In the genomic region with DNA sequence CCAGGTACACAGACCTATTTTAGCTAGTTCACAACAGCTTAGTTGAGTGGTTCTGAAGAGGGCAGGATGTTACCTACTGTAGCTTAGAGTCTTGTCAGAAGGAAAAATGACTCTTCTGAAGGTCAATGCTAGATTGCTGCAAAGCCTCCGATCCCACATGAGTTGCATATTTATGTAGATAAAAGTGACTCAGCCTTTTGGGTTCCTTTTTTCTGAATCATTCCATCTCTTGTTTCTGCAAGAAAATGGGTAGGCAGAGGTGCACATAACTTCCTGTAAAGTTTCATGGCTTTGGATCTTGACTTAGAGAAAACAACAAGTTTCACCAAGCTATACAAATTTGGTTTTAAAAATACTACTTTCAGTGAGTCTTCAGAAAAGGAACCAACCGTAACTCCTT, we compare ENCODE assay signal across 11 mouse cellular contexts.
"Had no signal": no experiment of that assay in that cellular context is flagged by ENCODE, and none has a peak within 500 bp of the region (broad histone marks: within the 10 kb centered on the region; RNA-seq: fewer than 3 reads in every experiment).

No protein-coding gene starts in this region.

- H3K4me2 ChIP-seq: limb, embryonic 15.5 days; liver, embryonic 12.5 days; lung, embryonic 15.5 days; neural tube, embryonic 12.5 days had no signal

- H3K4me1 ChIP-seq: limb, embryonic 15.5 days; liver, embryonic 12.5 days; lung, embryonic 15.5 days; midbrain, embryonic 10.5 days; neural tube, embryonic 12.5 days had no signal

- H3K27me3 ChIP-seq: limb, embryonic 15.5 days; liver, embryonic 12.5 days; lung, embryonic 15.5 days; neural tube, embryonic 12.5 days had no signal

- ATAC-seq: liver, embryonic 12.5 days had no signal

- H3K9ac ChIP-seq: limb, embryonic 15.5 days; liver, embryonic 12.5 days; lung, embryonic 15.5 days; neural tube, embryonic 12.5 days had no signal

- H3K27ac ChIP-seq: limb, embryonic 15.5 days; liver, embryonic 12.5 days; lung, embryonic 15.5 days; midbrain, embryonic 10.5 days; neural tube, embryonic 12.5 days had no signal

- H3K36me3 ChIP-seq: limb, embryonic 15.5 days; liver, embryonic 12.5 days; lung, embryonic 15.5 days; midbrain, embryonic 10.5 days; neural tube, embryonic 12.5 days had no signal

- H3K4me3 ChIP-seq: limb, embryonic 15.5 days; liver, embryonic 12.5 days; lung, embryonic 15.5 days; midbrain, embryonic 10.5 days; neural tube, embryonic 12.5 days had no signal

- H3K9me3 ChIP-seq: limb, embryonic 15.5 days; liver, embryonic 12.5 days; lung, embryonic 15.5 days; midbrain, embryonic 10.5 days; neural tube, embryonic 12.5 days had no signal

- DNase-seq: kidney, adult 18-20 months; kidney, postnatal 10 days; kidney, postnatal 4 days; lung, postnatal 14 days; midbrain, embryonic 14.5 days; thymus, postnatal 14 days had no signal
